Mouse (Mus musculus) liver, adult (tissue): ENCODE measurements around the gene Nqo2.

Experiments
- GATA4 ChIP-seq: IDR thresholded peaks from 2 replicates; pipeline ENCODE4 v1.6.1; 2014; ENCODE audit warnings: mild to moderate bottlenecking, low read length; ENCODE audit not compliant: insufficient replicate concordance

Nqo2 gene

DNA sequence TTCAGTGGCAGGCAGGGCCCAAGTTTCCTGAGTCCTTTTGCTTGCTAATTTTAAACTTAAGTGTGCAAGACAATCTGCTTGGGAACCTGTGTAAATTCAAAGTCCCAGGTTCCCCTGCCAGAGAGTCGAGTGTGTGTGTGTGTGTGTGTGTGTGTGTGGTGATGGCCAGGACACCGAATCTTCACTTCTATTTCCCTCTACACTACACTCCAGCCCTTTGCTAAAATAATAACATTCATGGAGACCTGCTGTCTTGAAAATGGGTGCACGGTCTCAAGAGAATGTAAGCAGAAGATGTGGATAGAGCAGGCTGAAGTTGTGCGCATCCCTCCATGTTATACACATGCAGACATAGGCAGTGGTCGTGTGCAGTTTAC is 73.6 kb downstream of the Nqo2 start:
- no peak for TF ChIP-seq GATA4
